Mouse (Mus musculus): Measurements from ENCODE around the gene Myh11. TPM values are rescaled to one million over a fixed set of nuclear protein-coding genes. Genes with fewer than 3 reads are reported as not detected.

The Myh11 gene
- polyA plus RNA-seq, 1 experiment = 0.21 TPM

DNA sequence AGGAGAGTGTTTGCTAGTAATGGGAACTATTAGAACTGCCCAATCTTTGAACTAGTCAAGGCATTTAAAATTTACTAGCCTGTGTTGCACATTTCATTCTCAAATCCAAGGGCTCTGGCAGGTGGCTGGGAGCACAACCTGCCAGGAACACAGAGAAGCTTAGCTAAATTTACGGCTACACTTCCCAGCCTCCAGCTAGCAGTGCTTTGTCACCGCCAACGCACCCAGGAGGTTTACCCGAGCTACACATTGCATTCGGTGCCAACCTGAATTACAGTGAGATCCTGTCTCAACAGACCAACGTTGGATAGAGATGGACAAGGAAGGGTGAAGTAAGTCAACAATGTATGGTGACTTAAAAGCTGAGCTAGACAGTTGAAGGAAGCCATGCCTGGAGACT, 27.9 kb downstream of the Myh11 start:
- H3K4me3 ChIP-seq (ENCODE audit: low read depth, low read length) = no peak overlapping the region
- no peak overlapping the region for H3K9ac ChIP-seq (ENCODE audit: low read depth, poor library complexity, severe bottlenecking)
- H3K27me3 ChIP-seq (ENCODE audit: control insufficient read depth, insufficient read depth, low read length, poor library complexity, severe bottlenecking) = no peaks in the 10 kb centered on the region
- no peaks in the 10 kb centered on the region for H3K4me1 ChIP-seq (ENCODE audit: control insufficient read depth, insufficient read depth, low read length)
- no peaks in the 10 kb centered on the region for H3K36me3 ChIP-seq (ENCODE audit: control insufficient read depth, insufficient read depth, low read length, poor library complexity, severe bottlenecking)
- H3K27ac ChIP-seq (ENCODE audit: insufficient read depth, low read length) = no peak overlapping the region
- TF ChIP-seq CTCF (IDR thresholded peaks at IDR 0.05; ENCODE audit: low read depth, low read length) = no peak
- no peak for TF ChIP-seq EP300 (IDR thresholded peaks at IDR 0.05; ENCODE audit: insufficient read depth, low read depth, low read length)
- TF ChIP-seq POLR2A (IDR thresholded peaks at IDR 0.05; ENCODE audit: insufficient read depth, low read length) = no peak
- H3K9me3 ChIP-seq (replicated peaks; ENCODE audit: control insufficient read depth, insufficient read depth, low read length, poor library complexity, severe bottlenecking) = no peaks in the 10 kb centered on the region

DNA sequence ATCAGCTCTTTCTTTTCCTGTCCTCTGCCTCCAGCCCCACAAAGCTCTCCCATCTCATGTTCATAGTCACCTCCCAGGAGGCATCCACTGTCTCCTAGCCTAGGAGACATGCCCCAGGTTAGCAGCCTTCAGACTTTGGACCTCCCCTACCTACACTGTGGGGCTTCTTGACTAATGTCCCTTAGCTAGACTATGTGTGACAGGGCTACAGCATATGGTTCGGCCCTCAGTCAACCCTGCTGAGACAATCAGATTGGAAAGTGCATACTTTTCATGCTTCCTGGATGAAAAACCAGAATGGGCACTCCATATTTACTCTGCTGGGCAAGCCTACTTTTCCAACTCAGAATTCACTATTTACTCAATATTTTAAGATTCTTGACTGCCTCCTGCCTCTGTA, 28.8 kb downstream of the Myh11 start:
- Histone ChIP-seq H3K27me3 (ENCODE audit: control insufficient read depth, insufficient read depth, low read length, poor library complexity, severe bottlenecking) (no peaks in the 10 kb centered on the region), H3K4me1 (ENCODE audit: control insufficient read depth, insufficient read depth, low read length) (no peaks in the 10 kb centered on the region), H3K27ac (ENCODE audit: insufficient read depth, low read length) (no peak overlapping the region)

DNA sequence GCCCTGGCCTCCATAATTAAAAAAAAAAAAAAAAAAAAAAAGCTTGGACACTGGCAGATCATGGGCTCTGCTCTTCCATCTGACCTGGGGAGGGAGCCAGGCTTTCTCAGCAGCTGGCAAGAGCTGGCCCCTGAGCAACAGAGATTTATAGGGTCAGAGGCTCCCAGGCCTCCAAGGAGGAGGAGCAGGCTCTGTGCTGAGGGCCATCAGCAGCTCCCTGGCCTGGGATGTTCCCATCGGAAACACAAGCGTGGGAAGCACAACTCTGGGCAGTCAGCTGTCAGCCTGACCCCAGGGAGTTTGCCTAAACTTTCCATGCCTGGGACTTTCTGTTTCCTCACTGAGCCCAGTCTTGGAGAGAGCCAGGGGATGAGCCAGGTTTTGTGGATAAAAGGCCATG, 32.3 kb downstream of the Myh11 start:
- no peaks in the 10 kb centered on the region for H3K9me3 ChIP-seq (replicated peaks; ENCODE audit: control insufficient read depth, insufficient read depth, low read length, poor library complexity, severe bottlenecking)
- no peak for TF ChIP-seq POLR2A (IDR thresholded peaks at IDR 0.05; ENCODE audit: insufficient read depth, low read length)
- no peak for TF ChIP-seq CTCF (IDR thresholded peaks at IDR 0.05; ENCODE audit: low read depth, low read length)
- no peak for TF ChIP-seq EP300 (IDR thresholded peaks at IDR 0.05; ENCODE audit: insufficient read depth, low read depth, low read length)
- H3K4me3 ChIP-seq (ENCODE audit: low read depth, low read length) = no peak overlapping the region
- no peaks in the 10 kb centered on the region for H3K27me3 ChIP-seq (ENCODE audit: control insufficient read depth, insufficient read depth, low read length, poor library complexity, severe bottlenecking)
- H3K4me1 ChIP-seq (ENCODE audit: control insufficient read depth, insufficient read depth, low read length) = no peaks in the 10 kb centered on the region
- H3K9ac ChIP-seq (ENCODE audit: low read depth, poor library complexity, severe bottlenecking) = no peak overlapping the region
- H3K36me3 ChIP-seq (ENCODE audit: control insufficient read depth, insufficient read depth, low read length, poor library complexity, severe bottlenecking) = no peaks in the 10 kb centered on the region
- no peak overlapping the region for H3K27ac ChIP-seq (ENCODE audit: insufficient read depth, low read length)

More for the DNA sequence above, 28.8 kb downstream of the Myh11 start:
- Histone ChIP-seq H3K9me3 (replicated peaks; ENCODE audit: control insufficient read depth, insufficient read depth, low read length, poor library complexity, severe bottlenecking) (no peaks in the 10 kb centered on the region), H3K4me3 (ENCODE audit: low read depth, low read length) (no peak overlapping the region), H3K9ac (ENCODE audit: low read depth, poor library complexity, severe bottlenecking) (no peak overlapping the region), H3K36me3 (ENCODE audit: control insufficient read depth, insufficient read depth, low read length, poor library complexity, severe bottlenecking) (no peaks in the 10 kb centered on the region)
- TF ChIP-seq EP300 (IDR thresholded peaks at IDR 0.05; ENCODE audit: insufficient read depth, low read depth, low read length) = no peak

DNA sequence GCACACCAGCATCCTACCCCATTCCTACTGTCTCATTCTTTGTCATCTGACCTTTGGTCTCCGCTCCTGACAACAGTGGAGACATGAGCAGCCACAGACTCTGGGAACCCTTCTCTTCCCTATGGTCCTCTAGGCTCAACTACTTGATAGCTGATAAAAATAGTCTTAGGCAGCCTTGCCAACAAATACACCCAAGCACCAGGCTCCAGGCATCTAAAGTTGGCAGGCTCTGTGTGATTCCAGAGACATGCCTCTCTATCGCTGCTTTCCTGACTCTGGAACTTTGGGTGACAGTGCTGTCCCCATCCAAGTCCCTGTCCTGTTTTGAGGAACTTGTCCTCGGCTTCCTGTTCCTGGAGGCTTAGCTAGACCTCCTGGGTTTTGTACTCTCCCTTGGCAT, 37.6 kb downstream of the Myh11 start:
- no peak overlapping the region for H3K4me3 ChIP-seq (ENCODE audit: low read depth, low read length)
- TF ChIP-seq EP300 (IDR thresholded peaks at IDR 0.05; ENCODE audit: insufficient read depth, low read depth, low read length) (no peak), CTCF (IDR thresholded peaks at IDR 0.05; ENCODE audit: low read depth, low read length) (no peak), POLR2A (IDR thresholded peaks at IDR 0.05; ENCODE audit: insufficient read depth, low read length) (no peak)
- H3K27me3 ChIP-seq (ENCODE audit: control insufficient read depth, insufficient read depth, low read length, poor library complexity, severe bottlenecking) = no peaks in the 10 kb centered on the region
- H3K4me1 ChIP-seq (ENCODE audit: control insufficient read depth, insufficient read depth, low read length) = no peaks in the 10 kb centered on the region
- H3K36me3 ChIP-seq (ENCODE audit: control insufficient read depth, insufficient read depth, low read length, poor library complexity, severe bottlenecking) = no peaks in the 10 kb centered on the region
- H3K27ac ChIP-seq (ENCODE audit: insufficient read depth, low read length) = no peak overlapping the region
- H3K9ac ChIP-seq (ENCODE audit: low read depth, poor library complexity, severe bottlenecking) = no peak overlapping the region
- no peaks in the 10 kb centered on the region for H3K9me3 ChIP-seq (replicated peaks; ENCODE audit: control insufficient read depth, insufficient read depth, low read length, poor library complexity, severe bottlenecking)

DNA sequence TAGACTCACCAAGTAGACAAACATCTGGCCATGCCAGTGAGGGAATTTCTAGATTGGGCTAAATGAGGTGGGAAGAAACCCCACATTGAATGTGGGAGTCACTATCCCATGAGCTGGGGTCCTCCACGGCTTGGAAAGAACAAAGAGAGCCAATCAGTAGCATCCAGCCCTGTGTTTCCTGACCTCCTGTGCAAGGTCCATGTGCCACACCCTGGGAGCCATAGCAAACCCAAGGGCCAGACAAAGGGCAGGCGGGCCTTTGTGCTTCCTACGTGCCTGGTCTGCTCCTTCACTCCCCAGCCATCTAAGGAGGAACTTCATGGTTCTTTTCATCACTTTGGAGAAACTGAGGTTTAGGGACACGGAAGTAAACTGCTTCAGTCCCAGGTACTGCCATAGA, 38.3 kb downstream of the Myh11 start:
- H3K9me3 ChIP-seq (replicated peaks; ENCODE audit: control insufficient read depth, insufficient read depth, low read length, poor library complexity, severe bottlenecking) = no peaks in the 10 kb centered on the region

DNA sequence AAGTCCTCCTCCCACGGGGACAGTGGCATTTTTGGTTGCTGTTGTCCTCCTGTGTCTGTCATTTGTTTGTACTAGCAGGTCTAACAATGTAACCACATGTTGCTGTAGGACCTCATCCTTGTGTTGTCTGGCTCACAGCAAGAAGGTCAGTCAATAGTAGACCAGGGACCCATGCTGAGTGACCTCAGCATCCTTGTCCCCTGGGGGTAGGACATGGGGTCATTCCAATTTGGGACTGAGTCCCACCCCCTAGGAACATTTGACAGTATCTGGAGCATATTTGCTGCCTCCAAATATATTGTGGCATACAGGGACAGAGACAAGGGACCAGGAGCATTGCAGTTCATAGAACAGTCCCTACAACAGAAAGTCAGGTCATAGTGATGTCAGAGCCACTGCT, 41.3 kb downstream of the Myh11 start:
- no peaks in the 10 kb centered on the region for H3K27me3 ChIP-seq (ENCODE audit: control insufficient read depth, insufficient read depth, low read length, poor library complexity, severe bottlenecking)

More for the DNA sequence above, 38.3 kb downstream of the Myh11 start:
- Histone ChIP-seq H3K36me3 (ENCODE audit: control insufficient read depth, insufficient read depth, low read length, poor library complexity, severe bottlenecking) (no peaks in the 10 kb centered on the region), H3K27ac (ENCODE audit: insufficient read depth, low read length) (no peak overlapping the region), H3K4me3 (ENCODE audit: low read depth, low read length) (no peak overlapping the region), H3K4me1 (ENCODE audit: control insufficient read depth, insufficient read depth, low read length) (no peaks in the 10 kb centered on the region), H3K27me3 (ENCODE audit: control insufficient read depth, insufficient read depth, low read length, poor library complexity, severe bottlenecking) (no peaks in the 10 kb centered on the region), H3K9ac (ENCODE audit: low read depth, poor library complexity, severe bottlenecking) (no peak overlapping the region)
- TF ChIP-seq CTCF (IDR thresholded peaks at IDR 0.05; ENCODE audit: low read depth, low read length) (no peak), EP300 (IDR thresholded peaks at IDR 0.05; ENCODE audit: insufficient read depth, low read depth, low read length) (no peak), POLR2A (IDR thresholded peaks at IDR 0.05; ENCODE audit: insufficient read depth, low read length) (no peak)

More for the DNA sequence above, 41.3 kb downstream of the Myh11 start:
- H3K36me3 ChIP-seq (ENCODE audit: control insufficient read depth, insufficient read depth, low read length, poor library complexity, severe bottlenecking) = no peaks in the 10 kb centered on the region
- TF ChIP-seq POLR2A (IDR thresholded peaks at IDR 0.05; ENCODE audit: insufficient read depth, low read length) (no peak), CTCF (IDR thresholded peaks at IDR 0.05; ENCODE audit: low read depth, low read length) (no peak), EP300 (IDR thresholded peaks at IDR 0.05; ENCODE audit: insufficient read depth, low read depth, low read length) (no peak)
- no peaks in the 10 kb centered on the region for H3K4me1 ChIP-seq (ENCODE audit: control insufficient read depth, insufficient read depth, low read length)
- no peaks in the 10 kb centered on the region for H3K9me3 ChIP-seq (replicated peaks; ENCODE audit: control insufficient read depth, insufficient read depth, low read length, poor library complexity, severe bottlenecking)
- H3K9ac ChIP-seq (ENCODE audit: low read depth, poor library complexity, severe bottlenecking) = no peak overlapping the region
- no peak overlapping the region for H3K27ac ChIP-seq (ENCODE audit: insufficient read depth, low read length)
- no peak overlapping the region for H3K4me3 ChIP-seq (ENCODE audit: low read depth, low read length)

Data from ES-Bruce4 (cell line).